Mouse (Mus musculus): Measurements from ENCODE around the gene Hipk2.

Gene Hipk2

GRCm38 (mm10) chr6:38662714-38663615 is 213.0 kb downstream of the Hipk2 start, which contains the start of gene Clec2l:
Gene Clec2l, plus strand, starts transcription at chr6:38663069.
- DNase-seq (ENCODE audit: low read depth in 1 of 2, low spot score in 2 of 2), result no peak

GRCm38 (mm10) chr6:38661626-38662025 is 214.3 kb downstream of the Hipk2 start:
- DNase-seq (ENCODE audit: low read depth in 1 of 2, low spot score in 2 of 2), result no peak

- peak; percentile 26 to 43 for DNase-seq (ENCODE audit: low read depth in 1 of 2, low spot score in 2 of 2)
Observed at GRCm38 (mm10) chr6:38650263-38650937, 225.6 kb downstream of the Hipk2 start.

DNA sequence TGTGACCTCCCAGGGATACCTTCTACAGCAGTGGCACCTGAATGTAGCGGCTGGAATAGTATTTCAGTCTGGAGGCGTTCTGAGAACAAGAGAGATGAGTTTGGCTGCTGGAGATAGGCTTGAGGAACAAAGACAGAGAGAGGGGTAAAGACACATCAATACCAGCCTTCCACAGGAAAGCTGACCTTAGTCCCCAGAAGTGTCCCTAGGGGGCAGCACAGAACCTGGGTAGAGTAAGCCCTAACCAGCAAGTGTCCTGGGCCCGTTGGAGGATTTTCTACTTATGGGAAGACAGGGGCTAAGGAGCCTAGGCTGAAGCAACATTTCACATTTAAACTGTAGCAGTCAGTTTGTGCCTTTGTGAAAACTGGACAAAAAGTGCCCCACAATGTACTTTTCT is 226.4 kb downstream of the Hipk2 start:
- no peak for DNase-seq (ENCODE audit: low read depth in 1 of 2, low spot score in 2 of 2)

Measured in monocyte, adult 2 months (primary cell).